Mouse (Mus musculus) limb, embryonic 10.5 days (tissue): Measurements from ENCODE around the gene Dis3. TPM values are rescaled to one million over a fixed set of nuclear protein-coding genes. Genes with fewer than 3 reads are reported as not detected.
"Not testable (repeated sequence)": the region's sequence is repeated elsewhere in the genome, so short reads cannot be mapped to it uniquely, and the experiment has no call there.

Source experiments
- DNase-seq: peaks from one replicate; pipeline ENCODE4 v3.0.0-alpha.2; 2017; ENCODE audit warnings: low spot score
- H3K27ac ChIP-seq: fragments of 300-500 bp; sonication (generic); 2 replicates; pipeline ENCODE4 v1.5.1; 2016; ENCODE audit warnings: mild to moderate bottlenecking
- H3K27me3 ChIP-seq: fragments of 300-500 bp; sonication (generic); 2 replicates; pipeline ENCODE4 v1.6.1; 2016; ENCODE audit warnings: low read depth, mild to moderate bottlenecking; ENCODE audit not compliant: poor library complexity, severe bottlenecking
- H3K36me3 ChIP-seq: fragments of 300-500 bp; sonication (generic); 2 replicates; pipeline ENCODE4 v1.6.1; 2016; ENCODE audit warnings: mild to moderate bottlenecking, moderate library complexity
- H3K4me1 ChIP-seq: fragments of 300-500 bp; sonication (generic); 2 replicates; pipeline ENCODE4 v1.6.1; 2016
- H3K4me3 ChIP-seq: fragments of 300-500 bp; sonication (generic); 2 replicates; pipeline ENCODE4 v1.5.1; 2016; ENCODE audit warnings: mild to moderate bottlenecking, moderate library complexity
- H3K9me3 ChIP-seq: fragments of 300-500 bp; sonication (generic); replicated peaks from 2 replicates; pipeline ENCODE4 v1.6.1; 2016; ENCODE audit warnings: mild to moderate bottlenecking
- WGBS: fragments of 180-500 bp; shearing (Covaris S2); methylation state at CpG from one replicate; pipeline ENCODE4 v1.1.7; 2016; 5-methylcytosine and 5-hydroxymethylcytosine counted together
- polyA plus RNA-seq: library from polyadenylated mRNA; unstranded; fragments of >200 nt; fragmentation: Nextera tagmentation; extraction: Ambion mirVana; gene quantifications from 2 replicates; pipeline ENCODE4 v1.2.1, GENCODE M21; 2016

Dis3 gene
- polyA plus RNA-seq, 1 experiment from 2014 or later, result 46.5 TPM

GRCm38 (mm10) chr14:99046031-99046781 is 53.4 kb downstream of the Dis3 start, which contains the start of the genes Mzt1 and Bora:
Gene Mzt1 (minus strand): TSS chr14:99046134.
Gene Bora (plus strand): TSS chr14:99046222.
- Histone ChIP-seq H3K27me3 (no peaks in the 10 kb centered on the region), H3K36me3 (peaks cover 34% of the 10 kb centered on the region), H3K4me1 (peaks cover 29% of the 10 kb centered on the region), H3K27ac (peak within 1 kb of the TSS; percentile 97), H3K9me3 (no peaks in the 10 kb centered on the region), H3K4me3 (peak within 1 kb of the TSS; percentile 85)
- WGBS, result under 1% methylated on average over 81 of the region's 81 CpGs
- peak; percentile 94 for DNase-seq

GRCm38 (mm10) chr14:99045378-99046030 is 54.1 kb downstream of the Dis3 start:
- peak overlapping the region; percentile 85 for H3K4me3 ChIP-seq
- H3K4me1 ChIP-seq, result peaks cover 29% of the 10 kb centered on the region
- no peak for DNase-seq
- no peaks in the 10 kb centered on the region for H3K27me3 ChIP-seq
- under 1% methylated on average over 70 of the region's 70 CpGs for WGBS
- H3K9me3 ChIP-seq, result no peaks in the 10 kb centered on the region
- H3K36me3 ChIP-seq, result peaks cover 26% of the 10 kb centered on the region
- H3K27ac ChIP-seq, result peak overlapping the region; percentile 97

- DNase-seq, result no peak
- WGBS, result 12% methylated on average over 5 of the region's 5 CpGs
- H3K4me3 ChIP-seq, result peak overlapping the region; percentile 85
- no peaks in the 10 kb centered on the region for H3K9me3 ChIP-seq
- no peaks in the 10 kb centered on the region for H3K27me3 ChIP-seq
- peak overlapping the region; percentile 97 for H3K27ac ChIP-seq
- H3K4me1 ChIP-seq, result peaks cover 29% of the 10 kb centered on the region
- H3K36me3 ChIP-seq, result peaks cover 25% of the 10 kb centered on the region
These were observed 54.9 kb downstream of the Dis3 start for GRCm38 (mm10) chr14:99044718-99045117.

- no peak for DNase-seq
- H3K4me3 ChIP-seq, result peak overlapping the region; percentile 85
- H3K9me3 ChIP-seq, result no peaks in the 10 kb centered on the region
- peaks cover 25% of the 10 kb centered on the region for H3K36me3 ChIP-seq
- 44% methylated on average over 10 of the region's 10 CpGs for WGBS
- no peaks in the 10 kb centered on the region for H3K27me3 ChIP-seq
- peak overlapping the region; percentile 97; the same call in 1 of the 2 replicates for H3K27ac ChIP-seq
- H3K4me1 ChIP-seq, result peaks cover 26% of the 10 kb centered on the region
These were observed 55.5 kb downstream of the Dis3 start for GRCm38 (mm10) chr14:99044096-99044495.

- no peak for DNase-seq
- 68% methylated on average over 1 of the region's 1 CpGs for WGBS
- no peaks in the 10 kb centered on the region for H3K9me3 ChIP-seq
- H3K27me3 ChIP-seq, result no peaks in the 10 kb centered on the region
- H3K36me3 ChIP-seq, result peaks cover 25% of the 10 kb centered on the region
- 0 out of 2 replicates have a peak overlapping the region, but pooled peaks have one; percentile 97 for H3K27ac ChIP-seq
- H3K4me3 ChIP-seq, result peak overlapping the region; percentile 85
- peaks cover 26% of the 10 kb centered on the region for H3K4me1 ChIP-seq
These were observed 56.1 kb downstream of the Dis3 start for GRCm38 (mm10) chr14:99043499-99043898.

GRCm38 (mm10) chr14:99041416-99041815 is 58.2 kb downstream of the Dis3 start:
- Histone ChIP-seq H3K27me3 (no peaks in the 10 kb centered on the region), H3K36me3 (peaks cover 31% of the 10 kb centered on the region), H3K27ac (no peak overlapping the region), H3K4me1 (peaks cover 21% of the 10 kb centered on the region), H3K4me3 (no peak overlapping the region), H3K9me3 (no peaks in the 10 kb centered on the region)
- no peak for DNase-seq
- WGBS, result 84% methylated on average over 4 of the region's 4 CpGs

- not testable (repeated sequence) for H3K4me3 ChIP-seq, DNase-seq, H3K9me3 ChIP-seq, H3K27ac ChIP-seq, H3K27me3 ChIP-seq
- Histone ChIP-seq H3K36me3 (peaks cover 47% of the 10 kb centered on the region), H3K4me1 (peaks cover 13% of the 10 kb centered on the region)
- 86% methylated on average over 5 of the region's 5 CpGs for WGBS
These were observed 60.3 kb downstream of the Dis3 start for GRCm38 (mm10) chr14:99039308-99039707.

GRCm38 (mm10) chr14:99037703-99038102 is 61.9 kb downstream of the Dis3 start:
- Histone ChIP-seq H3K4me1 (peaks cover 3% of the 10 kb centered on the region; the same call in 1 of the 2 replicates), H3K36me3 (peaks cover 60% of the 10 kb centered on the region), H3K27me3 (no peaks in the 10 kb centered on the region), H3K27ac (no peak overlapping the region), H3K4me3 (no peak overlapping the region), H3K9me3 (no peaks in the 10 kb centered on the region)
- no peak for DNase-seq
- 92% methylated on average over 2 of the region's 2 CpGs for WGBS

- H3K27me3 ChIP-seq, result no peaks in the 10 kb centered on the region
- H3K4me1 ChIP-seq, result no peaks in the 10 kb centered on the region
- no peak overlapping the region for H3K27ac ChIP-seq
- no peak for DNase-seq
- peaks cover 67% of the 10 kb centered on the region for H3K36me3 ChIP-seq
- WGBS, result 77% methylated on average over 4 of the region's 4 CpGs
- H3K9me3 ChIP-seq, result no peaks in the 10 kb centered on the region
- H3K4me3 ChIP-seq, result no peak overlapping the region
These were observed 63.5 kb downstream of the Dis3 start for GRCm38 (mm10) chr14:99036039-99036438.

GRCm38 (mm10) chr14:99034851-99035250 is 64.7 kb downstream of the Dis3 start:
- H3K36me3 ChIP-seq, result peaks cover 62% of the 10 kb centered on the region
- 94% methylated on average over 8 of the region's 8 CpGs for WGBS
- H3K9me3 ChIP-seq, DNase-seq, H3K27me3 ChIP-seq, H3K4me3 ChIP-seq, H3K27ac ChIP-seq, H3K4me1 ChIP-seq: not testable (repeated sequence)

- H3K36me3 ChIP-seq, result peaks cover 39% of the 10 kb centered on the region
- H3K4me1 ChIP-seq, result no peaks in the 10 kb centered on the region
- H3K27me3 ChIP-seq, result no peaks in the 10 kb centered on the region
- 83% methylated on average over 5 of the region's 5 CpGs for WGBS
- H3K9me3 ChIP-seq, result no peaks in the 10 kb centered on the region
- H3K4me3 ChIP-seq, result no peak overlapping the region
- DNase-seq, result no peak
- no peak overlapping the region for H3K27ac ChIP-seq
These were observed 67.0 kb downstream of the Dis3 start for GRCm38 (mm10) chr14:99032596-99032995.

GRCm38 (mm10) chr14:99031337-99031873 is 68.2 kb downstream of the Dis3 start:
- Histone ChIP-seq H3K27me3 (no peaks in the 10 kb centered on the region), H3K36me3 (peaks cover 36% of the 10 kb centered on the region), H3K27ac (no peak overlapping the region), H3K4me1 (no peaks in the 10 kb centered on the region), H3K4me3 (no peak overlapping the region), H3K9me3 (no peaks in the 10 kb centered on the region)
- 91% methylated on average over 5 of the region's 5 CpGs for WGBS
- DNase-seq, result peak; percentile 19

GRCm38 (mm10) chr14:99029987-99030386 is 69.6 kb downstream of the Dis3 start:
- Histone ChIP-seq H3K27ac (no peak overlapping the region), H3K4me3 (no peak overlapping the region), H3K9me3 (no peaks in the 10 kb centered on the region), H3K36me3 (peaks cover 22% of the 10 kb centered on the region), H3K4me1 (no peaks in the 10 kb centered on the region), H3K27me3 (no peaks in the 10 kb centered on the region)
- 84% methylated on average over 5 of the region's 5 CpGs for WGBS
- DNase-seq, result peak; percentile 13
